Mouse (Mus musculus) heart, postnatal 0 days (tissue): ENCODE measurements around the gene Tiam1. TPM values are rescaled to one million over a fixed set of nuclear protein-coding genes. Genes with fewer than 3 reads are reported as not detected.
A peak's percentile ranks its signal among the peaks of the same experiment; 100 is the strongest.

Experiments used
- ATAC-seq: fragments of 200-750 bp; cut with Nextera tagmentation; 2 replicates; pipeline ENCODE4 v1.8.0; 2017; ENCODE audit warnings: low read depth, moderate number of reproducible peaks, moderate library complexity; ENCODE audit not compliant: insufficient read depth
- DNase-seq: peaks from one replicate; pipeline ENCODE4 v3.0.0-alpha.2; 2016; ENCODE audit warnings: low spot score
- H3K27ac ChIP-seq: fragments of 300-500 bp; sonication (generic); 2 replicates; pipeline ENCODE4 v1.5.1; 2014; ENCODE audit warnings: low read depth, mild to moderate bottlenecking
- H3K27me3 ChIP-seq: fragments of 300-500 bp; sonication (generic); 2 replicates; pipeline ENCODE4 v1.6.1; 2014; ENCODE audit warnings: low read length, mixed read lengths; ENCODE audit not compliant: control insufficient read depth, insufficient read depth
- H3K36me3 ChIP-seq: fragments of 300-500 bp; sonication (generic); replicated peaks from 2 replicates; pipeline ENCODE4 v1.6.1; 2014; ENCODE audit warnings: low read length, mixed read lengths; ENCODE audit not compliant: control insufficient read depth, insufficient read depth
- H3K4me1 ChIP-seq: fragments of 300-500 bp; sonication (generic); 2 replicates; pipeline ENCODE4 v1.6.1; 2014; ENCODE audit warnings: antibody characterized with exemption; ENCODE audit not compliant: control insufficient read depth, insufficient read depth
- H3K4me2 ChIP-seq: fragments of 300-500 bp; sonication (generic); 2 replicates; pipeline ENCODE4 v1.6.1; 2014; ENCODE audit warnings: low read depth, mild to moderate bottlenecking, low read length, moderate library complexity
- H3K4me3 ChIP-seq: fragments of 300-500 bp; sonication (generic); 2 replicates; pipeline ENCODE4 v1.5.1; 2014; ENCODE audit warnings: low read depth, low read length
- H3K9ac ChIP-seq: fragments of 300-500 bp; sonication (generic); replicated peaks from 2 replicates; pipeline ENCODE4 v1.6.1; 2014; ENCODE audit warnings: low read depth, low read length, mixed read lengths
- H3K9me3 ChIP-seq: fragments of 300-500 bp; sonication (generic); replicated peaks from 2 replicates; pipeline ENCODE4 v1.6.1; 2016; ENCODE audit warnings: low read length; ENCODE audit not compliant: control insufficient read depth
- CTCF ChIP-seq: IDR thresholded peaks from 2 replicates; pipeline ENCODE4 v1.5.1; 2016; ENCODE audit warnings: antibody characterized with exemption, control low read depth, low read depth
- EP300 ChIP-seq: IDR thresholded peaks from 2 replicates; pipeline ENCODE4 v1.6.1; 2016; ENCODE audit warnings: antibody characterized with exemption, low read depth
- WGBS: fragments of 180-500 bp; shearing (Covaris S2); extraction: QIAGEN DNeasy Blood & Tissue Kit; methylation state at CpG from one replicate; pipeline ENCODE4 v1.1.7; 2014; 5-methylcytosine and 5-hydroxymethylcytosine counted together
- polyA plus RNA-seq: library from polyadenylated mRNA; unstranded; fragments of >200 nt; fragmentation: Nextera tagmentation; extraction: Ambion mirVana; gene quantifications from 2 replicates; pipeline ENCODE4 v1.2.1, GENCODE M21; 2015
- total RNA-seq: library from RNA; depleted of rRNA; stranded (reverse); fragments of >200 nt; gene quantifications from 2 replicates; pipeline ENCODE4 v1.2.3, GENCODE M21; 2014; ENCODE audit warnings: low replicate concordance; rRNA removed

The Tiam1 gene
- total RNA-seq, result 2.6 and 5.7 TPM in 2 replicates
- 3.6 and 5.5 TPM in 2 replicates for polyA plus RNA-seq

GRCm38 (mm10) chr16:90143760-90144516, at the start of gene Tiam1:
TSS of gene Tiam1 (minus strand) at chr16:90143769.
- no peak for TF ChIP-seq EP300
- TF ChIP-seq CTCF, result peak; percentile 33
- ATAC-seq (peak; percentile 98), DNase-seq (peak; percentile 96)
- Histone ChIP-seq H3K4me1 (0 out of 2 replicates have a peak, but pooled peaks cover 10% of the 10 kb centered on the region), H3K9ac (peak within 1 kb of the TSS; percentile 46), H3K27me3 (peaks cover 4% of the 10 kb centered on the region; the same call in 1 of the 2 replicates), H3K4me2 (peak within 1 kb of the TSS; percentile 94), H3K36me3 (no peaks in the 10 kb centered on the region), H3K9me3 (no peaks in the 10 kb centered on the region), H3K27ac (peak within 1 kb of the TSS; percentile 33), H3K4me3 (peak within 1 kb of the TSS; percentile 65)
- WGBS, result under 1% methylated on average over 63 of the region's 64 CpGs

- no peaks in the 10 kb centered on the region for H3K36me3 ChIP-seq
Measured at GRCm38 (mm10) chr16:90191289-90191688, 47.7 kb upstream of the Tiam1 start.

GRCm38 (mm10) chr16:90187453-90187852, 43.9 kb upstream of the Tiam1 start:
- Histone ChIP-seq H3K27ac (no peak overlapping the region), H3K9ac (no peak overlapping the region), H3K4me1 (no peaks in the 10 kb centered on the region), H3K4me3 (no peak overlapping the region), H3K36me3 (no peaks in the 10 kb centered on the region), H3K27me3 (0 out of 2 replicates have a peak, but pooled peaks cover 3% of the 10 kb centered on the region), H3K4me2 (no peak overlapping the region), H3K9me3 (no peaks in the 10 kb centered on the region)
- DNase-seq (peak; percentile 37), ATAC-seq (peak; percentile 71)
- 24% methylated on average over 13 of the region's 13 CpGs for WGBS
- peak; percentile 55 for TF ChIP-seq CTCF
- no peak for TF ChIP-seq EP300

More at GRCm38 (mm10) chr16:90191289-90191688, 47.7 kb upstream of the Tiam1 start:
- Histone ChIP-seq H3K4me1 (no peaks in the 10 kb centered on the region), H3K4me2 (no peak overlapping the region), H3K27ac (no peak overlapping the region), H3K9me3 (no peaks in the 10 kb centered on the region), H3K9ac (no peak overlapping the region), H3K27me3 (no peaks in the 10 kb centered on the region), H3K4me3 (no peak overlapping the region)
- DNase-seq (no peak), ATAC-seq (no peak)
- TF ChIP-seq EP300 (no peak), CTCF (no peak)
- WGBS, result 75% methylated on average over 6 of the region's 6 CpGs

GRCm38 (mm10) chr16:90185928-90186588, 42.5 kb upstream of the Tiam1 start:
- H3K4me1 ChIP-seq, result no peaks in the 10 kb centered on the region
- no peaks in the 10 kb centered on the region for H3K9me3 ChIP-seq
- WGBS, result 43% methylated on average over 8 of the region's 8 CpGs
- DNase-seq (peak; percentile 71), ATAC-seq (no peak)
- TF ChIP-seq EP300 (no peak), CTCF (peak; percentile 90)
- H3K36me3 ChIP-seq, result no peaks in the 10 kb centered on the region
- H3K27ac ChIP-seq, result no peak overlapping the region
- H3K27me3 ChIP-seq, result 0 out of 2 replicates have a peak, but pooled peaks cover 3% of the 10 kb centered on the region
- H3K9ac ChIP-seq, result no peak overlapping the region
- H3K4me2 ChIP-seq, result no peak overlapping the region
- H3K4me3 ChIP-seq, result no peak overlapping the region

GRCm38 (mm10) chr16:90184135-90184534, 40.6 kb upstream of the Tiam1 start:
- TF ChIP-seq EP300, result no peak
- TF ChIP-seq CTCF, result no peak
- no peak overlapping the region for H3K4me2 ChIP-seq
- no peak overlapping the region for H3K9ac ChIP-seq
- H3K4me3 ChIP-seq, result no peak overlapping the region
- no peaks in the 10 kb centered on the region for H3K36me3 ChIP-seq
- no peak for ATAC-seq
- 0 out of 2 replicates have a peak, but pooled peaks cover 3% of the 10 kb centered on the region for H3K27me3 ChIP-seq
- no peaks in the 10 kb centered on the region for H3K4me1 ChIP-seq
- no peak for DNase-seq
- no peak overlapping the region for H3K27ac ChIP-seq
- H3K9me3 ChIP-seq, result no peaks in the 10 kb centered on the region
- WGBS, result 81% methylated on average over 6 of the region's 6 CpGs
